Mouse (Mus musculus) cerebellum, adult 2 months (tissue): ENCODE measurements around the gene Smad9. TPM values are rescaled to one million over a fixed set of nuclear protein-coding genes. Genes with fewer than 3 reads are reported as not detected.
A peak's percentile ranks its signal among the peaks of the same experiment; 100 is the strongest.

Experiments
- DNase-seq, 2 experiments: peaks; one replicate each; pipeline ENCODE4 v3.0.0; 2021
- H3K27ac ChIP-seq: fragments of 200-500 bp; 2 replicates; pipeline ENCODE4 v1.5.1; 2012; ENCODE audit warnings: low read length, control low read depth, inconsistent platforms; ENCODE audit not compliant: insufficient read depth
- H3K27me3 ChIP-seq: fragments of 200-500 bp; 2 replicates; pipeline ENCODE4 v1.6.1; 2012; ENCODE audit warnings: inconsistent platforms, mild to moderate bottlenecking, low read length, moderate library complexity; ENCODE audit not compliant: control insufficient read depth, insufficient read depth
- H3K4me1 ChIP-seq: fragments of 200-500 bp; 2 replicates; pipeline ENCODE4 v1.6.1; 2011; ENCODE audit warnings: low read length; ENCODE audit not compliant: control insufficient read depth, insufficient read depth
- H3K4me3 ChIP-seq: fragments of 200-500 bp; replicated peaks from 2 replicates; pipeline ENCODE3; 2011; ENCODE audit warnings: mild to moderate bottlenecking, low read depth, low read length, control low read depth; ENCODE audit not compliant: insufficient read depth
- CTCF ChIP-seq: fragments of 200-500 bp; IDR thresholded peaks from 2 replicates; pipeline ENCODE4 v1.5.1; 2011; ENCODE audit warnings: low read depth, mild to moderate bottlenecking, control low read depth, low read length, moderate library complexity, borderline replicate concordance; ENCODE audit not compliant: insufficient read depth
- POLR2A ChIP-seq: fragments of 200-500 bp; IDR thresholded peaks from 2 replicates; pipeline ENCODE4 v1.6.1; 2011; ENCODE audit warnings: low read length, control low read depth, borderline replicate concordance; ENCODE audit not compliant: insufficient read depth
- WGBS: fragments of 180-500 bp; shearing (Covaris S2); methylation state at CpG from one replicate; pipeline ENCODE4 v1.1.7; 2018; 5-methylcytosine and 5-hydroxymethylcytosine counted together
- polyA plus RNA-seq: library from polyadenylated mRNA; depleted of rRNA; stranded (reverse); fragments of >200 nt; gene quantifications from 2 replicates; pipeline ENCODE4 v1.2.3, GENCODE M21; 2012

Gene Smad9
- polyA plus RNA-seq, 1 experiment: 13.7 TPM

- WGBS: under 1% methylated on average over 56 of the region's 56 CpGs
- DNase-seq: no peak
- no peaks in the 10 kb centered on the region for H3K27me3 ChIP-seq
- peak overlapping the region; percentile 85 for H3K27ac ChIP-seq
- peak overlapping the region; percentile 85 for H3K4me3 ChIP-seq
- TF ChIP-seq POLR2A: no peak
- no peak for TF ChIP-seq CTCF
- H3K4me1 ChIP-seq: no peaks in the 10 kb centered on the region; the same call in 1 of the 2 replicates
These were observed 51.8 kb downstream of the Smad9 start for GRCm38 (mm10) chr3:54807061-54807661.

DNA sequence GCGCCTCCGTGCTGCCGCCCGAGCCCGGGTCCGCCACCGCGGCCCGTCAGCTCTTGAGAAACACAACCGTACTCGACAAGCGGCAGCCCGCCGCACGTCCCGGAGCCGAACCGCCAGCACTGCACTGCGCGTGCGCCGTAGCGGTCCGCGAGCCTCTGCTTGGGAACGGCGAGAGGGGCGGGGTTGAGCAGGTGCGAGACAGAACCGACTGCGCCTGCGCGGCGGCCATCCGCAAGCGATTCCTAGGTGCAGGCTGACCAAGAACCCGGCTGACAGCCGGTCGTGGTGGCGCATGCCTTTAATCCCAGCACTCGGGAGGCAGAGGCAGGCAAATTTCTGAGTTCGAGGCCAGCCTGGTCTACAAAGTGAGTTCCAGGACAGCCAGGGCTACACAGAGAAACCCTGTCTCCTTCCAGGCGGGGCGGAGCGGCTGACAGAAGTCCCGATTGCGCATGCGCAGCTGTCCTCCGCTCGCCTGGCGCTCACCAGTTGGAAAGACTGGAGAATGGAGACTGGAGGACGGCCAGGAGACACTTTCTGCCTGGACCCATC lies 52.4 kb downstream of the Smad9 start, which contains the start of gene Rfxap:
Gene Rfxap, minus strand, starts transcription at position 126 of the 552 bp plus-strand sequence.
- Histone ChIP-seq H3K27me3 (no peaks in the 10 kb centered on the region), H3K27ac (peak within 1 kb of the TSS; percentile 85)
- WGBS: under 1% methylated on average over 52 of the region's 52 CpGs

DNA sequence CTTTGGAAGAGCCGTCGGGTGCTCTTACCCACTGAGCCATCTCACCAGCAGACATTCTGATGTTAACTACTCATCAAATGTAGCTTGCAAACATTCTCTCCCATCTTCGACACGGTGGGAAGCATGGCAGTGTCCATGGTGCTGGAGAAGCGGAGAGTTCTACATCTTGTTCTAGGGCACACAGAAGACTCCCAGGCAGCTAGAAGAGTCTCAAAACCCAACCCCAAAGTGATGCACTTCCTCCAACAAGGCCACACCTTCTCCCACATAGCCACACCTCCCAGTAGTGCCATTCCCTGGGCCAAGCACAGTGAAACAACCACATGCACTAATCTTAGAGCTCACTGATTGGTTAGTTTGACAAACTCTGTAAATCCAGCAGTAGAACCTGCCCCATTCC lies 53.7 kb downstream of the Smad9 start:
- Histone ChIP-seq H3K4me3 (no peak overlapping the region), H3K4me1 (no peaks in the 10 kb centered on the region; the same call in 1 of the 2 replicates), H3K27me3 (no peaks in the 10 kb centered on the region), H3K27ac (no peak overlapping the region)
- no peak for DNase-seq
- TF ChIP-seq POLR2A (no peak), CTCF (no peak)
- 73% methylated on average over 5 of the region's 5 CpGs for WGBS

More for the DNA sequence above, 52.4 kb downstream of the Smad9 start, which contains the start of gene Rfxap:
- H3K4me3 ChIP-seq: peak within 1 kb of the TSS; percentile 85
- no peaks in the 10 kb centered on the region; the same call in 1 of the 2 replicates for H3K4me1 ChIP-seq
- DNase-seq: peak; percentile 96 to 98
- TF ChIP-seq POLR2A: peak; percentile 90
- TF ChIP-seq CTCF: no peak

- no peak overlapping the region for H3K27ac ChIP-seq
- no peak overlapping the region for H3K4me3 ChIP-seq
- no peaks in the 10 kb centered on the region for H3K4me1 ChIP-seq
- TF ChIP-seq CTCF (no peak), POLR2A (no peak)
- DNase-seq: no peak
- no peaks in the 10 kb centered on the region for H3K27me3 ChIP-seq
- 65% methylated on average over 1 of the region's 1 CpGs for WGBS
These were observed 56.2 kb downstream of the Smad9 start for GRCm38 (mm10) chr3:54811616-54812015.

- no peak overlapping the region for H3K27ac ChIP-seq
- TF ChIP-seq POLR2A (no peak), CTCF (no peak)
- H3K4me3 ChIP-seq: no peak overlapping the region
- DNase-seq: no peak
- H3K27me3 ChIP-seq: no peaks in the 10 kb centered on the region
- H3K4me1 ChIP-seq: no peaks in the 10 kb centered on the region
- WGBS: 37% methylated on average over 6 of the region's 6 CpGs
These were observed 58.1 kb downstream of the Smad9 start for GRCm38 (mm10) chr3:54813418-54813988.

- H3K4me3 ChIP-seq: no peak overlapping the region
- no peaks in the 10 kb centered on the region for H3K4me1 ChIP-seq
- H3K27ac ChIP-seq: no peak overlapping the region
- 72% methylated on average over 6 of the region's 6 CpGs for WGBS
- no peaks in the 10 kb centered on the region for H3K27me3 ChIP-seq
- no peak for DNase-seq
- TF ChIP-seq POLR2A: no peak
- TF ChIP-seq CTCF: no peak
These were observed 59.2 kb downstream of the Smad9 start for GRCm38 (mm10) chr3:54814622-54815021.

- no peak for TF ChIP-seq POLR2A
- peak; percentile 67 for TF ChIP-seq CTCF
- Histone ChIP-seq H3K27me3 (no peaks in the 10 kb centered on the region), H3K4me1 (no peaks in the 10 kb centered on the region), H3K27ac (no peak overlapping the region), H3K4me3 (no peak overlapping the region)
- WGBS: 17% methylated on average over 3 of the region's 3 CpGs
- no peak for DNase-seq
These were observed 59.9 kb downstream of the Smad9 start for GRCm38 (mm10) chr3:54815292-54815691.

- no peak for DNase-seq
- Histone ChIP-seq H3K4me1 (no peaks in the 10 kb centered on the region), H3K27me3 (no peaks in the 10 kb centered on the region), H3K4me3 (no peak overlapping the region), H3K27ac (no peak overlapping the region)
- no peak for TF ChIP-seq POLR2A
- no peak for TF ChIP-seq CTCF
- WGBS: 72% methylated on average over 5 of the region's 5 CpGs
These were observed 67.1 kb downstream of the Smad9 start for GRCm38 (mm10) chr3:54822526-54822925.
